Mouse (Mus musculus) kidney, embryonic 16.5 days (tissue): ENCODE data around the gene Nr1h3. TPM values are rescaled to one million over a fixed set of nuclear protein-coding genes. Genes with fewer than 3 reads are reported as not detected.

Source experiments
- ATAC-seq: fragments of 200-750 bp; cut with Nextera tagmentation; 2 replicates; pipeline ENCODE4 v1.8.0; 2017; ENCODE audit warnings: moderate TSS enrichment; ENCODE audit not compliant: low FRiP score, low TSS enrichment
- H3K27ac ChIP-seq: fragments of 300-500 bp; sonication (generic); 2 replicates; pipeline ENCODE4 v1.5.1; 2014; ENCODE audit warnings: low read length
- H3K27me3 ChIP-seq: fragments of 300-500 bp; sonication (generic); 2 replicates; pipeline ENCODE4 v1.6.1; 2014; ENCODE audit warnings: low read length, control low read depth, mixed read lengths; ENCODE audit not compliant: insufficient read depth
- H3K36me3 ChIP-seq: fragments of 300-500 bp; sonication (generic); 2 replicates; pipeline ENCODE4 v1.6.1; 2014; ENCODE audit warnings: low read length, control low read depth, mixed read lengths; ENCODE audit not compliant: insufficient read depth
- H3K4me1 ChIP-seq: fragments of 300-500 bp; sonication (generic); 2 replicates; pipeline ENCODE4 v1.6.1; 2014; ENCODE audit warnings: low read length, control low read depth, mixed read lengths; ENCODE audit not compliant: insufficient read depth
- H3K4me2 ChIP-seq: fragments of 300-500 bp; sonication (generic); replicated peaks from 2 replicates; pipeline ENCODE4 v1.6.1; 2014; ENCODE audit warnings: low read depth, low read length
- H3K4me3 ChIP-seq: fragments of 300-500 bp; sonication (generic); 2 replicates; pipeline ENCODE4 v1.5.1; 2014; ENCODE audit warnings: mild to moderate bottlenecking, low read length
- H3K9ac ChIP-seq: fragments of 300-500 bp; sonication (generic); replicated peaks from 2 replicates; pipeline ENCODE4 v1.6.1; 2014; ENCODE audit warnings: low read length
- H3K9me3 ChIP-seq: fragments of 300-500 bp; sonication (generic); 2 replicates; pipeline ENCODE4 v1.6.1; 2016; ENCODE audit warnings: low read length, control low read depth
- WGBS: fragments of 180-500 bp; shearing (Covaris S2); extraction: QIAGEN DNeasy Blood & Tissue Kit; methylation state at CpG from one replicate; pipeline ENCODE4 v1.1.7; 2014; 5-methylcytosine and 5-hydroxymethylcytosine counted together
- polyA plus RNA-seq: library from polyadenylated mRNA; unstranded; fragments of >200 nt; fragmentation: Nextera tagmentation; extraction: Ambion mirVana; gene quantifications from 2 replicates; pipeline ENCODE4 v1.2.1, GENCODE M21; 2015

The Nr1h3 gene
- polyA plus RNA-seq, 1 experiment from 2014 or later = 4.6 TPM

- H3K4me1 ChIP-seq = no peaks in the 10 kb centered on the region
- no peak overlapping the region for H3K4me2 ChIP-seq
- no peak for ATAC-seq
- 86% methylated on average over 25 of the region's 25 CpGs for WGBS
- no peaks in the 10 kb centered on the region for H3K27me3 ChIP-seq
- no peak overlapping the region for H3K4me3 ChIP-seq
- no peak overlapping the region for H3K9ac ChIP-seq
- H3K36me3 ChIP-seq = peaks cover 5% of the 10 kb centered on the region; the same call in 1 of the 2 replicates
- H3K27ac ChIP-seq = no peak overlapping the region
- no peaks in the 10 kb centered on the region for H3K9me3 ChIP-seq
These were observed 32.9 kb downstream of the Nr1h3 start for GRCm38 (mm10) chr2:91169587-91170322.

- H3K4me2 ChIP-seq = no peak overlapping the region
- peaks cover 5% of the 10 kb centered on the region; the same call in 1 of the 2 replicates for H3K36me3 ChIP-seq
- no peak overlapping the region for H3K9ac ChIP-seq
- WGBS = 61% methylated on average over 4 of the region's 4 CpGs
- H3K27ac ChIP-seq = no peak overlapping the region
- no peak overlapping the region for H3K4me3 ChIP-seq
- H3K27me3 ChIP-seq = no peaks in the 10 kb centered on the region
- no peaks in the 10 kb centered on the region for H3K9me3 ChIP-seq
- no peak for ATAC-seq
- H3K4me1 ChIP-seq = no peaks in the 10 kb centered on the region
These were observed 35.0 kb downstream of the Nr1h3 start for GRCm38 (mm10) chr2:91167629-91168028.

- Histone ChIP-seq H3K36me3 (peaks cover 5% of the 10 kb centered on the region; the same call in 1 of the 2 replicates), H3K27me3 (no peaks in the 10 kb centered on the region), H3K4me2 (no peak overlapping the region), H3K4me1 (no peaks in the 10 kb centered on the region), H3K27ac (no peak overlapping the region), H3K9ac (no peak overlapping the region), H3K4me3 (no peak overlapping the region), H3K9me3 (no peaks in the 10 kb centered on the region)
- 91% methylated on average over 6 of the region's 6 CpGs for WGBS
- ATAC-seq = no peak
These were observed 37.6 kb downstream of the Nr1h3 start for GRCm38 (mm10) chr2:91164991-91165390.

GRCm38 (mm10) chr2:91163532-91163931, 39.1 kb downstream of the Nr1h3 start:
- H3K4me2 ChIP-seq = no peak overlapping the region
- WGBS = 80% methylated on average over 5 of the region's 5 CpGs
- no peaks in the 10 kb centered on the region for H3K27me3 ChIP-seq
- peaks cover 5% of the 10 kb centered on the region; the same call in 1 of the 2 replicates for H3K36me3 ChIP-seq
- H3K27ac ChIP-seq = no peak overlapping the region
- no peaks in the 10 kb centered on the region for H3K9me3 ChIP-seq
- H3K9ac ChIP-seq = no peak overlapping the region
- no peak overlapping the region for H3K4me3 ChIP-seq
- ATAC-seq = no peak
- H3K4me1 ChIP-seq = no peaks in the 10 kb centered on the region

- no peaks in the 10 kb centered on the region for H3K27me3 ChIP-seq
- no peak overlapping the region for H3K9ac ChIP-seq
- H3K4me2 ChIP-seq = no peak overlapping the region
- WGBS = 82% methylated on average over 4 of the region's 4 CpGs
- H3K4me1 ChIP-seq = no peaks in the 10 kb centered on the region
- no peak overlapping the region for H3K27ac ChIP-seq
- H3K36me3 ChIP-seq = peaks cover 5% of the 10 kb centered on the region; the same call in 1 of the 2 replicates
- no peaks in the 10 kb centered on the region for H3K9me3 ChIP-seq
- no peak overlapping the region for H3K4me3 ChIP-seq
- no peak for ATAC-seq
These were observed 39.7 kb downstream of the Nr1h3 start for GRCm38 (mm10) chr2:91162952-91163351.

- no peaks in the 10 kb centered on the region for H3K4me1 ChIP-seq
- no peak overlapping the region for H3K4me2 ChIP-seq
- H3K9ac ChIP-seq = no peak overlapping the region
- no peak overlapping the region for H3K4me3 ChIP-seq
- 79% methylated on average over 6 of the region's 6 CpGs for WGBS
- ATAC-seq = no peak
- no peaks in the 10 kb centered on the region for H3K27me3 ChIP-seq
- no peaks in the 10 kb centered on the region for H3K9me3 ChIP-seq
- H3K27ac ChIP-seq = no peak overlapping the region
- H3K36me3 ChIP-seq = no peaks in the 10 kb centered on the region
These were observed 42.0 kb downstream of the Nr1h3 start for GRCm38 (mm10) chr2:91160591-91160990.

GRCm38 (mm10) chr2:91157002-91157752, 45.5 kb downstream of the Nr1h3 start:
- H3K4me1 ChIP-seq = no peaks in the 10 kb centered on the region
- no peak overlapping the region for H3K4me3 ChIP-seq
- no peak for ATAC-seq
- no peak overlapping the region for H3K27ac ChIP-seq
- no peaks in the 10 kb centered on the region for H3K27me3 ChIP-seq
- no peak overlapping the region for H3K9ac ChIP-seq
- H3K36me3 ChIP-seq = peaks cover 6% of the 10 kb centered on the region; the same call in 1 of the 2 replicates
- H3K4me2 ChIP-seq = no peak overlapping the region
- H3K9me3 ChIP-seq = no peaks in the 10 kb centered on the region
- 13% methylated on average over 6 of the region's 6 CpGs for WGBS

- Histone ChIP-seq H3K27ac (no peak overlapping the region), H3K4me3 (no peak overlapping the region), H3K36me3 (peaks cover 6% of the 10 kb centered on the region; the same call in 1 of the 2 replicates), H3K4me2 (no peak overlapping the region), H3K9ac (no peak overlapping the region), H3K9me3 (no peaks in the 10 kb centered on the region), H3K27me3 (no peaks in the 10 kb centered on the region), H3K4me1 (no peaks in the 10 kb centered on the region)
- WGBS = 92% methylated on average over 3 of the region's 3 CpGs
- ATAC-seq = no peak
These were observed 48.5 kb downstream of the Nr1h3 start for GRCm38 (mm10) chr2:91154091-91154490.

GRCm38 (mm10) chr2:91152885-91153377, 49.7 kb downstream of the Nr1h3 start:
- H3K9me3 ChIP-seq = no peaks in the 10 kb centered on the region
- peaks cover 6% of the 10 kb centered on the region; the same call in 1 of the 2 replicates for H3K36me3 ChIP-seq
- no peak overlapping the region for H3K9ac ChIP-seq
- no peak for ATAC-seq
- 81% methylated on average over 3 of the region's 3 CpGs for WGBS
- H3K27me3 ChIP-seq = no peaks in the 10 kb centered on the region
- no peak overlapping the region for H3K27ac ChIP-seq
- no peak overlapping the region for H3K4me3 ChIP-seq
- no peaks in the 10 kb centered on the region for H3K4me1 ChIP-seq
- no peak overlapping the region for H3K4me2 ChIP-seq

GRCm38 (mm10) chr2:91151331-91151730, 51.3 kb downstream of the Nr1h3 start:
- Histone ChIP-seq H3K4me1 (no peaks in the 10 kb centered on the region), H3K27me3 (no peaks in the 10 kb centered on the region), H3K9me3 (no peaks in the 10 kb centered on the region), H3K4me3 (no peak overlapping the region), H3K4me2 (no peak overlapping the region), H3K27ac (no peak overlapping the region), H3K36me3 (peaks cover 8% of the 10 kb centered on the region; the same call in 1 of the 2 replicates), H3K9ac (no peak overlapping the region)
- 70% methylated on average over 1 of the region's 1 CpGs for WGBS
- no peak for ATAC-seq
